Mouse (Mus musculus) lung, postnatal 0 days (tissue): Measurements from ENCODE around the gene Olfr308. TPM values are rescaled to one million over a fixed set of nuclear protein-coding genes. Genes with fewer than 3 reads are reported as not detected.

Source experiments
- ATAC-seq: fragments of 200-750 bp; cut with Nextera tagmentation; 2 replicates; pipeline ENCODE4 v1.8.0; 2017; ENCODE audit warnings: moderate library complexity
- DNase-seq: peaks from one replicate; pipeline ENCODE4 v3.0.0-alpha.2; 2016; ENCODE audit warnings: low spot score
- H3K27ac ChIP-seq: fragments of 300-500 bp; sonication (generic); 2 replicates; pipeline ENCODE4 v1.5.1; 2014; ENCODE audit warnings: antibody characterized with exemption, mild to moderate bottlenecking, low read length, mixed read lengths
- H3K27me3 ChIP-seq: fragments of 300-500 bp; sonication (generic); replicated peaks from 2 replicates; pipeline ENCODE4 v1.6.1; 2014; ENCODE audit warnings: low read length, mixed read lengths; ENCODE audit not compliant: insufficient read depth
- H3K36me3 ChIP-seq: fragments of 300-500 bp; sonication (generic); 2 replicates; pipeline ENCODE4 v1.6.1; 2014; ENCODE audit warnings: low read length, mixed read lengths; ENCODE audit not compliant: insufficient read depth
- H3K4me1 ChIP-seq: fragments of 300-500 bp; sonication (generic); 2 replicates; pipeline ENCODE4 v1.6.1; 2014; ENCODE audit warnings: antibody characterized with exemption, low read depth, low read length, mixed read lengths; ENCODE audit not compliant: insufficient read depth
- H3K4me2 ChIP-seq: fragments of 300-500 bp; sonication (generic); replicated peaks from 2 replicates; pipeline ENCODE4 v1.6.1; 2014; ENCODE audit warnings: low read depth, mild to moderate bottlenecking, low read length, moderate library complexity, mixed read lengths
- H3K4me3 ChIP-seq: fragments of 300-500 bp; sonication (generic); 2 replicates; pipeline ENCODE4 v1.5.1; 2014; ENCODE audit warnings: low read depth, low read length
- H3K9ac ChIP-seq: fragments of 300-500 bp; sonication (generic); replicated peaks from 2 replicates; pipeline ENCODE4 v1.6.1; 2014; ENCODE audit warnings: low read depth, mild to moderate bottlenecking
- H3K9me3 ChIP-seq: fragments of 300-500 bp; sonication (generic); 2 replicates; pipeline ENCODE4 v1.6.1; 2016; ENCODE audit warnings: low read length, mixed read lengths
- CTCF ChIP-seq: IDR thresholded peaks from 2 replicates; pipeline ENCODE4 v1.5.1; 2016; ENCODE audit warnings: antibody characterized with exemption, mild to moderate bottlenecking
- EP300 ChIP-seq: IDR thresholded peaks from 2 replicates; pipeline ENCODE4 v1.6.1; 2016; ENCODE audit warnings: antibody characterized with exemption, mild to moderate bottlenecking, control low read depth
- WGBS: fragments of 180-500 bp; shearing (Covaris S2); extraction: QIAGEN DNeasy Blood & Tissue Kit; methylation state at CpG from one replicate; pipeline ENCODE4 v1.1.7; 2014; 5-methylcytosine and 5-hydroxymethylcytosine counted together
- microRNA-seq: library from miRNA; unstranded; fragments of <30 nt; microRNA quantifications from one replicate; pipeline ENCODE4, GENCODE M21; 2016
- polyA plus RNA-seq: library from polyadenylated mRNA; unstranded; fragments of >200 nt; fragmentation: Nextera tagmentation; extraction: Ambion mirVana; gene quantifications from 2 replicates; pipeline ENCODE4 v1.2.1, GENCODE M21; 2015

Olfr308 gene
- polyA plus RNA-seq, 1 experiment from 2014 or later = not detected

DNA sequence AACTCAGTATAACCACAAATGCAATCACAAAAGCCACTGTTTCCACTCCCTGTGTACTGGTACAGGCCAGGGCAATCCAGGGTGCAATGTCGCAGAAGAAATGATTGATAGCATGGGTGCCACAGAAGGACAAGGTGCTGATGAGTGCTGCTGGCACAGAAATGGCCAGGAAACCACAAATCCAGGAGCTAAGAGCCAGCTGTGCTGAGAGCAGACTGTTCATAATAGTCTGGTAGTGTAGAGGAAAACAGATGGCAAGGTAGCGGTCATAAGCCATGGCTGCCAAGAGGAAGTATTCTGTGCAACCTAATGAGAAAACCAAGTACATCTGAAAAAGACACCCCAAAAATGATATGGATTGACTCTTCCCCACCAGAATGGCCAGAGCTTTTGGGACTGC is 4.1 kb downstream of the Olfr308 start:
- H3K4me3 ChIP-seq = no peak overlapping the region
- 87% methylated on average over 2 of the region's 2 CpGs for WGBS
- no peak overlapping the region for H3K9ac ChIP-seq
- H3K27ac ChIP-seq = no peak overlapping the region
- no peaks in the 10 kb centered on the region for H3K9me3 ChIP-seq
- H3K27me3 ChIP-seq = no peaks in the 10 kb centered on the region
- H3K4me2 ChIP-seq = no peak overlapping the region
- TF ChIP-seq EP300 = no peak
- TF ChIP-seq CTCF = no peak
- H3K36me3 ChIP-seq = no peaks in the 10 kb centered on the region
- no peaks in the 10 kb centered on the region for H3K4me1 ChIP-seq
- DNase-seq = no peak
- ATAC-seq = no peak

DNA sequence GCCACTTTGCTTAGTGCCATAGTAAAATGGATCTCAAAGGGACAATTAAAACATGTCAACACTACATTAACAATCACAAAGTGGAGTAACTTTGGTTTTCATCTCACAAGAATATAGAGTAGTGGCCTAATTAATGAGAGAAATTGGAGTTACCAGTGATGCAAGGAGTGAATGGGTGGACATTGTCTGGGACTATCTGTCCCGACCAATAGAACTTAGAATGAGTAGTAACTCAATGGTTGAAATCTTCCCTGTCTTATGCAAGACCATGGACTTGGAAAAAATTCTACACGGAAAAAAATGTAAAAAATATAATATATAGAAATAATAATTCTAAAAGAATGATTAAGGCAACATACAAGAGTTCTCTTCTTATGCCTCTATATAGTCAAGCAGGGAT is 11.8 kb downstream of the Olfr308 start, which contains the start of gene Olfr309:
Gene Olfr309, minus strand, starts transcription at position 101 of the 400 bp plus-strand sequence.
- no peaks in the 10 kb centered on the region for H3K9me3 ChIP-seq
- TF ChIP-seq EP300 (no peak), CTCF (no peak)
- H3K4me3 ChIP-seq = no peak within 1 kb of the TSS
- H3K9ac ChIP-seq = no peak within 1 kb of the TSS
- WGBS = 61% methylated on average over 2 of the region's 2 CpGs
- DNase-seq = no peak
- H3K4me1 ChIP-seq = no peaks in the 10 kb centered on the region
- ATAC-seq = no peak
- no peak within 1 kb of the TSS for H3K4me2 ChIP-seq
- H3K27me3 ChIP-seq = no peaks in the 10 kb centered on the region
- H3K36me3 ChIP-seq = no peaks in the 10 kb centered on the region
- no peak within 1 kb of the TSS for H3K27ac ChIP-seq

DNA sequence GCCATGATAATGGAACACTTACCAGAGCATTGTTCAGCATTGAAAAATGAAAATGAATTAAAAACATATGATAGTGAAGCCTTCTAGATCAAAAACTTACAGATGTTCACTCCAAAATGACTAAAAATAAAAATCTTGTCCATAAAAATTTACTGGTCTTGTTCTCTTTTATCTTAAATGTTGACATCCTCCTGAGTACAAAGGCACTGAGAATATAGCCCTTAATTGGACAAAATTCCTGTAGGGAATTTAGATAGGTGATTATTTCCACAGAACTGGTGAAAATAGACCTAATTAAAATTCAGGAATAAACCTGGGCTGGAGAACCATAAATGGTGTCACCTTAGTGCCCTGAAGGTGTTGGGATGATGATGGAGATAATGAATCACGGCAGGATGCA is 48.4 kb downstream of the Olfr308 start, which contains the start of gene Olfr310:
Gene Olfr310, minus strand, starts transcription at position 101 of the 400 bp plus-strand sequence.
- Histone ChIP-seq H3K9me3 (no peaks in the 10 kb centered on the region), H3K27ac (no peak within 1 kb of the TSS), H3K4me3 (no peak within 1 kb of the TSS), H3K36me3 (no peaks in the 10 kb centered on the region), H3K4me1 (no peaks in the 10 kb centered on the region), H3K4me2 (no peak within 1 kb of the TSS), H3K27me3 (no peaks in the 10 kb centered on the region), H3K9ac (no peak within 1 kb of the TSS)
- DNase-seq = no peak
- WGBS = 47% methylated on average over 1 of the region's 1 CpGs
- TF ChIP-seq EP300 = no peak
- no peak for TF ChIP-seq CTCF
- no peak for ATAC-seq

Small RNA genes lying within 50 kb of the gene (microRNA-seq; reads per million reads assigned to microRNA genes)
- gene Gm23192 = not detected

Other genes starting within 250 kb of the Olfr308 start
- gene Vmn2r75, start 153.9 kb downstream of the Olfr308 start, polyA plus RNA-seq = not detected in 2 replicates
- gene Vmn2r76, start 79.3 kb downstream of the Olfr308 start, polyA plus RNA-seq = not detected in 2 replicates
- not detected in 2 replicates for gene Olfr310, start 48.5 kb downstream of the Olfr308 start, polyA plus RNA-seq
- gene Olfr309, start 11.9 kb downstream of the Olfr308 start, polyA plus RNA-seq = not detected in 2 replicates
- not detected in 2 replicates for gene Olfr307, start 12.0 kb upstream of the Olfr308 start, polyA plus RNA-seq
- not detected in 2 replicates for gene Olfr305, start 41.3 kb upstream of the Olfr308 start, polyA plus RNA-seq
- not detected in 2 replicates for gene Olfr304, start 61.0 kb upstream of the Olfr308 start, polyA plus RNA-seq
- gene Olfr303, start 72.2 kb upstream of the Olfr308 start, polyA plus RNA-seq = not detected in 2 replicates
- not detected in 2 replicates for gene Olfr301, start 78.2 kb upstream of the Olfr308 start, polyA plus RNA-seq
- not detected in 2 replicates for gene Olfr299, start 134.3 kb upstream of the Olfr308 start, polyA plus RNA-seq
- not detected in 2 replicates for gene Olfr298, start 166.9 kb upstream of the Olfr308 start, polyA plus RNA-seq
- gene Olfr297, start 194.3 kb upstream of the Olfr308 start, polyA plus RNA-seq = not detected in 2 replicates